Mouse (Mus musculus) limb, embryonic 11.5 days (tissue): Measurements from ENCODE around the gene Smtn. TPM values are rescaled to one million over a fixed set of nuclear protein-coding genes. Genes with fewer than 3 reads are reported as not detected.

Source experiments
- polyA plus RNA-seq: library from polyadenylated mRNA; unstranded; fragments of >200 nt; fragmentation: Nextera tagmentation; extraction: Ambion mirVana; gene quantifications from 2 replicates; pipeline ENCODE4 v1.2.1, GENCODE M21; 2014

Gene Smtn
- polyA plus RNA-seq, 1 experiment from 2014 or later = 38.8 TPM

Other genes starting within 250 kb of the Smtn start
- gene Pik3ip1, start 210.2 kb downstream of the Smtn start, polyA plus RNA-seq = 10.2 and 11.5 TPM in 2 replicates
- gene Limk2, start 131.4 kb downstream of the Smtn start, polyA plus RNA-seq = 45.5 and 51.6 TPM in 2 replicates
- gene Rnf185, start 88.2 kb downstream of the Smtn start, polyA plus RNA-seq = 42.4 and 48.0 TPM in 2 replicates
- gene Pla2g3, start 52.3 kb downstream of the Smtn start, polyA plus RNA-seq = 0.75 and 0.76 TPM in 2 replicates
- 0.08 TPM in 1 of 2 replicates, not detected in the other for gene Inpp5j, start 35.8 kb downstream of the Smtn start, polyA plus RNA-seq
- 53.0 and 54.6 TPM in 2 replicates for gene Selenom, start 25.9 kb downstream of the Smtn start, polyA plus RNA-seq
- 30.0 and 32.5 TPM in 2 replicates for gene Morc2a, start 108.6 kb upstream of the Smtn start, polyA plus RNA-seq